Comparison of ENCODE assay signal across 21 mouse cellular contexts in the genomic region with DNA sequence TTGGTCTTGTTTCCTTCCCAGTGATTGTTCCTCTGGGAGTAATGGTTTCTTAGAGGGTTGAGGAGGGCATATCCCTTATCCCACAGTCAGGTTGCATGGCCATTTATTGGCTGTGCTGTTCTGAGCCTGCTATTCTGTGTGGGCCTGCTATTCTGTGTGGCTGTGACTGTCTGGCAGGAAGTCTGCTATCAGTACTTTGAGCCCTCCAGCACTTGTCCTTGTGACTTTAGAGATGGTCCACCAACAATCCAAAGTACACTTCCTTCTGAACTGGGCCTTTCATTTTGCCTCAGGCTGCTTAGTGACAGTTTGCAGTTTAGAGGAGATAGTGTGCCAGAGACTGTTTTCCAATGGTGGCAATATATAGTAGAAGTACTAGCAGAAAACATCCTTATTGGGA. TPM values are rescaled to one million over a fixed set of nuclear protein-coding genes. Genes with fewer than 3 reads are reported as not detected.
DNase-seq lines count a peak whose midpoint lies in the region; ATAC-seq and TF ChIP-seq lines count a peak whose summit lies in the region.
"Had no signal": no experiment of that assay in that cellular context is flagged by ENCODE, and none has a peak within 500 bp of the region (broad histone marks: within the 10 kb centered on the region; RNA-seq: fewer than 3 reads in every experiment).

No protein-coding gene starts in this region.

- no peaks in the 10 kb centered on the region for H3K27me3 ChIP-seq in kidney, adult 2 months (replicated peaks; ENCODE audit: control insufficient read depth, insufficient read depth, low read length)
- no peaks in the 10 kb centered on the region for H3K27me3 ChIP-seq in kidney, embryonic 14.5 days (ENCODE audit: control insufficient read depth, insufficient read depth, low read length)
- no peaks in the 10 kb centered on the region for H3K27me3 ChIP-seq in liver, embryonic 15.5 days
- no peaks in the 10 kb centered on the region for H3K27me3 ChIP-seq in liver, embryonic 12.5 days (replicated peaks)
- H3K27me3 ChIP-seq in intestine, postnatal 0 days (replicated peaks; ENCODE audit: control insufficient read depth, insufficient read depth, low read length) = no peaks in the 10 kb centered on the region
- H3K27me3 ChIP-seq: embryonic facial prominence, embryonic 15.5 days; heart, embryonic 15.5 days had no signal

- no peak overlapping the region for H3K4me2 ChIP-seq in kidney, embryonic 14.5 days (replicated peaks; ENCODE audit: low read depth, low read length)
- H3K4me2 ChIP-seq in liver, embryonic 15.5 days = no peak overlapping the region
- no peak overlapping the region for H3K4me2 ChIP-seq in liver, embryonic 12.5 days
- no peak overlapping the region for H3K4me2 ChIP-seq in intestine, postnatal 0 days (replicated peaks; ENCODE audit: low read depth)
- H3K4me2 ChIP-seq: embryonic facial prominence, embryonic 15.5 days; heart, embryonic 15.5 days; hindbrain, embryonic 14.5 days had no signal

- no peak overlapping the region for H3K9ac ChIP-seq in kidney, embryonic 14.5 days (ENCODE audit: low read depth, low read length)
- H3K9ac ChIP-seq in liver, embryonic 15.5 days = no peak overlapping the region
- no peak overlapping the region for H3K9ac ChIP-seq in liver, embryonic 12.5 days
- H3K9ac ChIP-seq in intestine, postnatal 0 days (ENCODE audit: low read depth, low read length) = no peak overlapping the region
- H3K9ac ChIP-seq: embryonic facial prominence, embryonic 15.5 days; heart, embryonic 15.5 days; hindbrain, embryonic 14.5 days had no signal

- H3K4me3 ChIP-seq in kidney, adult 2 months (ENCODE audit: insufficient read depth, low read depth, low read length) = no peak overlapping the region
- H3K4me3 ChIP-seq in kidney, embryonic 14.5 days (ENCODE audit: low read length) = no peak overlapping the region
- no peak overlapping the region for H3K4me3 ChIP-seq in liver, embryonic 15.5 days (replicated peaks)
- H3K4me3 ChIP-seq in liver, embryonic 12.5 days = no peak overlapping the region
- H3K4me3 ChIP-seq in intestine, postnatal 0 days (ENCODE audit: low read depth, low read length) = no peak overlapping the region
- H3K4me3 ChIP-seq: embryonic facial prominence, embryonic 15.5 days; erythroblast, embryonic 14.5 days; forebrain, embryonic 10.5 days; gastrocnemius, adult 2 months; heart, embryonic 15.5 days; hindbrain, embryonic 10.5 days had no signal

- ATAC-seq in kidney, embryonic 14.5 days (ENCODE audit: low FRiP score, low TSS enrichment) = no peak
- ATAC-seq in liver, embryonic 15.5 days (ENCODE audit: insufficient read depth) = no peak
- ATAC-seq in liver, embryonic 12.5 days = no peak
- ATAC-seq in intestine, postnatal 0 days = peak; percentile 82
- ATAC-seq: forebrain, embryonic 14.5 days had no signal

- intact Hi-C loops in left cerebral cortex, postnatal 36 days (cut with DNase I) = no loop called here

- peak; percentile 31 for DNase-seq in kidney, adult 2 months
- DNase-seq in left cerebral cortex, postnatal 36 days (ENCODE audit: low spot score in 2 of 2) = no peak
- DNase-seq: adrenal gland, adult 2 months; adrenal gland, postnatal 25 days; cerebellum, adult 18-20 months; cerebellum, adult 9-11 months; cerebellum, postnatal 36 days; gastrocnemius, adult 2 months; gastrocnemius, postnatal 25 days; heart, postnatal 14 days had no signal

- H3K27ac ChIP-seq in kidney, adult 2 months (ENCODE audit: insufficient read depth, low read depth, low read length) = peak overlapping the region; percentile 28; the same call in 1 of the 2 replicates
- no peak overlapping the region for H3K27ac ChIP-seq in kidney, embryonic 14.5 days (ENCODE audit: low read depth, low read length)
- peak overlapping the region; percentile 48; the same call in 1 of the 2 replicates for H3K27ac ChIP-seq in liver, embryonic 15.5 days (replicated peaks)
- H3K27ac ChIP-seq in liver, embryonic 12.5 days = no peak overlapping the region
- H3K27ac ChIP-seq in intestine, postnatal 0 days (ENCODE audit: low read depth, low read length) = peak overlapping the region; percentile 15
- H3K27ac ChIP-seq: embryonic facial prominence, embryonic 15.5 days; forebrain, embryonic 10.5 days; gastrocnemius, adult 2 months; heart, embryonic 15.5 days; hindbrain, embryonic 10.5 days; hindbrain, embryonic 14.5 days had no signal

- TF ChIP-seq CTCF in kidney, adult 2 months (conservative IDR thresholded peaks at IDR 0.05; ENCODE audit: insufficient read depth, insufficient read length, low read depth, low read length) = no peak
- no peak for TF ChIP-seq CTCF in intestine, postnatal 0 days (IDR thresholded peaks at IDR 0.05; ENCODE audit: low read depth)

- peaks cover 8% of the 10 kb centered on the region; the same call in 1 of the 2 replicates for H3K4me1 ChIP-seq in kidney, adult 2 months (ENCODE audit: control insufficient read depth, insufficient read depth, low read length)
- no peaks in the 10 kb centered on the region for H3K4me1 ChIP-seq in kidney, embryonic 14.5 days (ENCODE audit: control insufficient read depth, insufficient read depth, low read length)
- peaks cover 15% of the 10 kb centered on the region for H3K4me1 ChIP-seq in liver, embryonic 15.5 days (replicated peaks)
- H3K4me1 ChIP-seq in liver, embryonic 12.5 days = peaks cover 15% of the 10 kb centered on the region; the same call in 1 of the 2 replicates
- no peaks in the 10 kb centered on the region for H3K4me1 ChIP-seq in intestine, postnatal 0 days (replicated peaks; ENCODE audit: control insufficient read depth, insufficient read depth, low read length)
- H3K4me1 ChIP-seq: embryonic facial prominence, embryonic 15.5 days; forebrain, embryonic 10.5 days; hindbrain, embryonic 10.5 days had no signal

- no peak for TF ChIP-seq POLR2A in kidney, adult 2 months (IDR thresholded peaks at IDR 0.05; ENCODE audit: low read depth, low read length)

- no peaks in the 10 kb centered on the region for H3K9me3 ChIP-seq in kidney, embryonic 14.5 days (ENCODE audit: control insufficient read depth, low read length)
- H3K9me3 ChIP-seq in liver, embryonic 15.5 days (replicated peaks) = no peaks in the 10 kb centered on the region
- H3K9me3 ChIP-seq in liver, embryonic 12.5 days (replicated peaks) = no peaks in the 10 kb centered on the region
- no peaks in the 10 kb centered on the region for H3K9me3 ChIP-seq in intestine, postnatal 0 days (ENCODE audit: control insufficient read depth)
- H3K9me3 ChIP-seq: embryonic facial prominence, embryonic 15.5 days; forebrain, embryonic 10.5 days; heart, embryonic 15.5 days; hindbrain, embryonic 10.5 days had no signal

- no peaks in the 10 kb centered on the region; the same call in 1 of the 2 replicates for H3K36me3 ChIP-seq in kidney, adult 2 months (ENCODE audit: control insufficient read depth, insufficient read depth, low read length)
- peaks cover 17% of the 10 kb centered on the region; the same call in 1 of the 2 replicates for H3K36me3 ChIP-seq in kidney, embryonic 14.5 days (ENCODE audit: control insufficient read depth, insufficient read depth, low read length)
- peaks cover 89% of the 10 kb centered on the region for H3K36me3 ChIP-seq in liver, embryonic 15.5 days (replicated peaks)
- H3K36me3 ChIP-seq in liver, embryonic 12.5 days = peaks cover 83% of the 10 kb centered on the region
- peaks cover 41% of the 10 kb centered on the region for H3K36me3 ChIP-seq in intestine, postnatal 0 days (ENCODE audit: control insufficient read depth, insufficient read depth)

RNA-seq across cellular contexts. Expression of a gene that starts 18.5 kb away (rescaled TPM):
- 3.0 and 3.3 TPM in 2 replicates for polyA plus RNA-seq in kidney, adult 2 months (2012; rRNA removed)
- polyA plus RNA-seq in kidney, embryonic 14.5 days (2014; fragmentation: Nextera tagmentation; extraction: Ambion mirVana) = 0.40 and 0.47 TPM in 2 replicates
- 0.82 and 1.1 TPM in 2 replicates for polyA plus RNA-seq in liver, embryonic 15.5 days (2015; fragmentation: Nextera tagmentation; extraction: Ambion mirVana)
- polyA plus RNA-seq in liver, embryonic 12.5 days (2016; fragmentation: Nextera tagmentation; extraction: Ambion mirVana) = 0.24 and 0.35 TPM in 2 replicates
- 0.24 and 0.26 TPM in 2 replicates for polyA plus RNA-seq in intestine, postnatal 0 days (2015; fragmentation: Nextera tagmentation; extraction: Ambion mirVana)
- total RNA-seq in left cerebral cortex, postnatal 36 days (2021) = under 1 TPM in 1 of 2 experiments, not detected in 1; 0.10 TPM
- total RNA-seq: heart, postnatal 14 days had no signal
- polyA plus RNA-seq: erythroblast, embryonic 14.5 days had no signal

RNA-seq across cellular contexts. Expression of a gene that starts 48.8 kb away (rescaled TPM):
- polyA plus RNA-seq in kidney, adult 2 months (2012; rRNA removed) = 58.9 and 70.1 TPM in 2 replicates
- 19.4 and 35.1 TPM in 2 replicates for polyA plus RNA-seq in kidney, embryonic 14.5 days (2014; fragmentation: Nextera tagmentation; extraction: Ambion mirVana)
- polyA plus RNA-seq in liver, embryonic 15.5 days (2015; fragmentation: Nextera tagmentation; extraction: Ambion mirVana) = 20.2 and 22.7 TPM in 2 replicates
- 30.1 and 30.2 TPM in 2 replicates for polyA plus RNA-seq in liver, embryonic 12.5 days (2016; fragmentation: Nextera tagmentation; extraction: Ambion mirVana)
- 29.9 and 31.5 TPM in 2 replicates for polyA plus RNA-seq in intestine, postnatal 0 days (2015; fragmentation: Nextera tagmentation; extraction: Ambion mirVana)
- total RNA-seq in left cerebral cortex, postnatal 36 days (2021) = 10 to 100 TPM; 39.5 to 40.5 TPM

Comparison
In these comparisons a context has a peak if more than half of its experiments do, and no peak if none do; other contexts are left out.
1. H3K27ac ChIP-seq: peak in kidney, adult 2 months (single experiment), liver, embryonic 15.5 days (single experiment) and intestine, postnatal 0 days (single experiment); none in kidney, embryonic 14.5 days (single experiment) and liver, embryonic 12.5 days (single experiment).